In the genomic region with DNA sequence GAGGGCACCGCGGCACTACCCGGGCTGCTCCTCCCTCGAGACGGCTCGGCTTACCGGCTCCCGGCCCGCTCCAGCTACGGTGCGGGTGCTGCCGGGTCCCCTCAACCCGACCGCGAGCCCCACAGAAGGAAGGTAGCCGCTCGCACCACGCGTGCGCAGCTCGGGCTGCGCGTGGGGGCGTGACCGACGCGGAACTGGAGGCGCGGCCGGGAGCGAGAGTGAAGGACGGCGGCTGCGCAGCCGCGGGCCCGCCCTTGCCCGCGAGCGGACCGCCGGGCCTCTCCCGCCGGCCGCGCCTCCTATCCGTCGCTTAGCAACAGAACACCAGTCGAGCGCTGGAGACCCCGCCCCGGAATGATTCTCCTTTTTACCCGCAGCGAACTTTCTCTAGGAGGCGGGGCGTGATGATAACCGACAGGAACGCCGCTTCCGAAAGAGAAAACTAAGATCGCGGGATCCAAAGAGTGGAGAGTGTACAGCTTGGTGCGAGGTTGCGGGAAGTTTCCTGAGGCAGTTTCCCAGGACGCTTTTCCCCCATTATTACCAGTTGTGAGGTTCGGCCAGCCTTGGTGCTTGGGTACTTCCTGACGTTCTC, we compare ENCODE assay signal across 8 mouse cellular contexts. TPM values are rescaled to one million over a fixed set of nuclear protein-coding genes. Genes with fewer than 3 reads are reported as not detected.
DNase-seq lines count a peak whose midpoint lies in the region; ATAC-seq and TF ChIP-seq lines count a peak whose summit lies in the region.

TSS of gene Vps13a (minus strand) at position 144 of the 595 bp plus-strand sequence.

- peak; percentile 99 for ATAC-seq in heart, embryonic 15.5 days (replicated peaks; ENCODE audit: insufficient number of reproducible peaks, insufficient read depth, low FRiP score, low read depth)
- peak; percentile 95 for ATAC-seq in liver, embryonic 14.5 days (ENCODE audit: insufficient read depth)
- peak; percentile 97 for ATAC-seq in neural tube, embryonic 11.5 days (ENCODE audit: insufficient read depth, low FRiP score, low TSS enrichment)
- peak; percentile 98 for ATAC-seq in stomach, postnatal 0 days (ENCODE audit: low FRiP score, low TSS enrichment)

- H3K4me3 ChIP-seq in brown adipose tissue, adult 24 weeks (ENCODE audit: insufficient read depth, low read depth, low read length): peak within 1 kb of the TSS; percentile 84
- H3K4me3 ChIP-seq in heart, embryonic 15.5 days: peak within 1 kb of the TSS; percentile 83
- peak within 1 kb of the TSS; percentile 90 to 99 for H3K4me3 ChIP-seq in liver, embryonic 14.5 days (ENCODE audit: insufficient read depth in 1 of 2, low read depth in 2 of 2, low read length in 2 of 2)
- H3K4me3 ChIP-seq in neural tube, embryonic 11.5 days (ENCODE audit: low read depth, low read length): peak within 1 kb of the TSS; percentile 66
- peak within 1 kb of the TSS; percentile 73 for H3K4me3 ChIP-seq in stomach, postnatal 0 days (ENCODE audit: low read depth, low read length)

- peak within 1 kb of the TSS; percentile 78 for H3K9ac ChIP-seq in heart, embryonic 15.5 days
- H3K9ac ChIP-seq in liver, embryonic 14.5 days (replicated peaks): peak within 1 kb of the TSS; percentile 91
- peak within 1 kb of the TSS; percentile 57 for H3K9ac ChIP-seq in neural tube, embryonic 11.5 days (ENCODE audit: low read length)
- H3K9ac ChIP-seq in stomach, postnatal 0 days (ENCODE audit: low read length): peak within 1 kb of the TSS; percentile 66

- H3K27me3 ChIP-seq in heart, embryonic 15.5 days: peaks cover 8% of the 10 kb centered on the region
- H3K27me3 ChIP-seq in liver, embryonic 14.5 days (ENCODE audit: control insufficient read depth, insufficient read depth, low read length): no peaks in the 10 kb centered on the region
- 0 out of 2 replicates have a peak, but pooled peaks cover 2% of the 10 kb centered on the region for H3K27me3 ChIP-seq in neural tube, embryonic 11.5 days (ENCODE audit: control insufficient read depth, insufficient read depth, low read length)
- no peaks in the 10 kb centered on the region for H3K27me3 ChIP-seq in stomach, postnatal 0 days (ENCODE audit: control insufficient read depth, insufficient read depth, low read length)

- peak within 1 kb of the TSS; percentile 98 for H3K4me2 ChIP-seq in heart, embryonic 15.5 days
- H3K4me2 ChIP-seq in liver, embryonic 14.5 days (ENCODE audit: low read depth): peak within 1 kb of the TSS; percentile 100
- H3K4me2 ChIP-seq in neural tube, embryonic 11.5 days (ENCODE audit: low read depth): peak within 1 kb of the TSS; percentile 95
- H3K4me2 ChIP-seq in stomach, postnatal 0 days (replicated peaks; ENCODE audit: low read depth): peak within 1 kb of the TSS; percentile 99

- H3K36me3 ChIP-seq in heart, embryonic 15.5 days: no peaks in the 10 kb centered on the region
- H3K36me3 ChIP-seq in liver, embryonic 14.5 days (replicated peaks; ENCODE audit: control insufficient read depth, insufficient read depth, low read depth): no peaks in the 10 kb centered on the region
- H3K36me3 ChIP-seq in neural tube, embryonic 11.5 days (ENCODE audit: control insufficient read depth, insufficient read depth, low read length): no peaks in the 10 kb centered on the region
- H3K36me3 ChIP-seq in stomach, postnatal 0 days (ENCODE audit: control insufficient read depth, insufficient read depth, low read length): no peaks in the 10 kb centered on the region

- peak within 1 kb of the TSS; percentile 56 for H3K27ac ChIP-seq in brown adipose tissue, adult 24 weeks (replicated peaks; ENCODE audit: low read depth, low read length)
- peak within 1 kb of the TSS; percentile 56 for H3K27ac ChIP-seq in heart, embryonic 15.5 days
- peak within 1 kb of the TSS; percentile 86 for H3K27ac ChIP-seq in liver, embryonic 14.5 days
- no peak within 1 kb of the TSS for H3K27ac ChIP-seq in neural tube, embryonic 11.5 days (ENCODE audit: low read depth, low read length)
- no peak within 1 kb of the TSS; the same call in 1 of the 2 replicates for H3K27ac ChIP-seq in stomach, postnatal 0 days (replicated peaks)

- DNase-seq in CD4-positive, CD25-positive, alpha-beta regulatory T cell, adult 2 months (ENCODE audit: low read depth, low spot score): peak; percentile 98
- peak; percentile 81 for DNase-seq in fibroblast of lung, adult 2 months (ENCODE audit: low read depth)
- DNase-seq in kidney, postnatal 25 days: peak; percentile 95 to 97
- DNase-seq in liver, embryonic 14.5 days (ENCODE audit: low read depth in 3 of 3, low spot score in 3 of 3): peak; percentile 96 to 97 (median 96)
- peak; percentile 96 for DNase-seq in neural tube, embryonic 11.5 days (ENCODE audit: low spot score)
- DNase-seq in stomach, postnatal 0 days (ENCODE audit: low spot score): peak; percentile 95

- H3K9me3 ChIP-seq in heart, embryonic 15.5 days (replicated peaks): no peaks in the 10 kb centered on the region
- H3K9me3 ChIP-seq in liver, embryonic 14.5 days (ENCODE audit: control insufficient read depth, low read length): no peaks in the 10 kb centered on the region
- no peaks in the 10 kb centered on the region for H3K9me3 ChIP-seq in neural tube, embryonic 11.5 days (ENCODE audit: control insufficient read depth, low read length)
- no peaks in the 10 kb centered on the region for H3K9me3 ChIP-seq in stomach, postnatal 0 days (ENCODE audit: control insufficient read depth, low read length)

- WGBS in heart, embryonic 15.5 days: under 1% methylated on average over 67 of the region's 67 CpGs
- WGBS in liver, embryonic 14.5 days (ENCODE audit: insufficient replicate concordance): under 1% methylated on average over 66 of the region's 67 CpGs
- under 1% methylated on average over 65 of the region's 67 CpGs for WGBS in neural tube, embryonic 11.5 days
- WGBS in stomach, postnatal 0 days: under 1% methylated on average over 63 of the region's 67 CpGs

- TF ChIP-seq EP300 in liver, embryonic 14.5 days (IDR thresholded peaks at IDR 0.05; ENCODE audit: low read depth): no peak
- no peak for TF ChIP-seq EP300 in stomach, postnatal 0 days (optimal IDR thresholded peaks at IDR 0.05)

- peaks cover 8% of the 10 kb centered on the region; the same call in 1 of the 2 replicates for H3K4me1 ChIP-seq in brown adipose tissue, adult 24 weeks (ENCODE audit: control insufficient read depth, insufficient read depth, insufficient read length, low read length)
- H3K4me1 ChIP-seq in heart, embryonic 15.5 days (replicated peaks): peaks cover 14% of the 10 kb centered on the region
- peaks cover 11 to 20% of the 10 kb centered on the region in 2 experiments for H3K4me1 ChIP-seq in liver, embryonic 14.5 days (replicated peaks; ENCODE audit: control insufficient read depth in 2 of 2, insufficient read depth in 2 of 2, low read length in 1 of 2)
- H3K4me1 ChIP-seq in neural tube, embryonic 11.5 days (ENCODE audit: control insufficient read depth, insufficient read depth, low read length): no peaks in the 10 kb centered on the region
- H3K4me1 ChIP-seq in stomach, postnatal 0 days (replicated peaks; ENCODE audit: control insufficient read depth, insufficient read depth): no peaks in the 10 kb centered on the region

- TF ChIP-seq CTCF in liver, embryonic 14.5 days (IDR thresholded peaks at IDR 0.05; ENCODE audit: low read depth): no peak
- no peak for TF ChIP-seq CTCF in stomach, postnatal 0 days (IDR thresholded peaks at IDR 0.05; ENCODE audit: low read depth)

RNA-seq across cellular contexts. Expression of gene Vps13a, which starts in this region (rescaled TPM):
- polyA plus RNA-seq in brown adipose tissue, adult 24 weeks (2012; ENCODE audit: insufficient read depth, insufficient read length, missing spikeins): 26.2 and 39.0 TPM in 2 replicates
- polyA plus RNA-seq in heart, embryonic 15.5 days (2015; fragmentation: Nextera tagmentation; extraction: Ambion mirVana): 7.4 and 7.7 TPM in 2 replicates
- 4.3 and 6.9 TPM in 2 replicates for polyA plus RNA-seq in liver, embryonic 14.5 days (2012; rRNA removed)
- polyA plus RNA-seq in liver, embryonic 14.5 days (2014; fragmentation: Nextera tagmentation; extraction: Ambion mirVana): 8.0 and 8.1 TPM in 2 replicates
- 8.2 and 11.3 TPM in 2 replicates for polyA plus RNA-seq in neural tube, embryonic 11.5 days (2014; fragmentation: Nextera tagmentation; extraction: Ambion mirVana)
- 5.9 and 6.2 TPM in 2 replicates for polyA plus RNA-seq in stomach, postnatal 0 days (2015; fragmentation: Nextera tagmentation; extraction: Ambion mirVana)

Comparison
In these comparisons a context has a peak if more than half of its experiments do, and no peak if none do; other contexts are left out.
1. H3K27ac ChIP-seq: peak in brown adipose tissue, adult 24 weeks (single experiment), heart, embryonic 15.5 days (single experiment) and liver, embryonic 14.5 days (single experiment); none in neural tube, embryonic 11.5 days (single experiment) and stomach, postnatal 0 days (single experiment).
2. Peak in every context shown above with its lines, with median percentiles within 50 percentile points of each other: DNase-seq, H3K4me3 ChIP-seq, ATAC-seq, H3K4me2 ChIP-seq and H3K9ac ChIP-seq.